Mouse (Mus musculus) olfactory bulb, adult 2 months (tissue): ENCODE results near the gene Adra2b.

Experiments
- CTCF ChIP-seq: fragments of 200-500 bp; IDR thresholded peaks from 2 replicates; pipeline ENCODE4 v1.5.1; 2012; ENCODE audit warnings: low read depth, mild to moderate bottlenecking, low read length, moderate library complexity; ENCODE audit not compliant: insufficient read depth
- POLR2A ChIP-seq: fragments of 200-500 bp; IDR thresholded peaks from 2 replicates; pipeline ENCODE4 v1.6.1; 2012; ENCODE audit warnings: mild to moderate bottlenecking, low read depth, low read length, moderate library complexity; ENCODE audit not compliant: insufficient read depth

GRCm38 (mm10) chr2:127347147-127347985, 15.6 kb upstream of the Adra2b start:
- TF ChIP-seq CTCF (no peak), POLR2A (no peak)
